Mouse (Mus musculus) left cerebral cortex, adult 8-10 months (tissue): ENCODE data around the gene Tacc3. TPM values are rescaled to one million over a fixed set of nuclear protein-coding genes. Genes with fewer than 3 reads are reported as not detected.

Experiments
- DNase-seq, 2 experiments: peaks; one replicate each; pipeline ENCODE4 v3.0.0; 2022; ENCODE audit warnings: low spot score in 2 of 2
- total RNA-seq, 4 experiments: library from RNA; stranded (reverse); gene quantifications; 2 replicates each; pipeline ENCODE4 v1.2.4; 2022

Tacc3 gene
- 1 to 10 TPM; 5.3 to 7.5 (median 6.9) TPM for total RNA-seq

GRCm38 (mm10) chr5:33657787-33658663, at the start of gene Tacc3, which contains the start of gene Tmem129:
Gene Tacc3, plus strand, starts transcription at chr5:33658128.
Gene Tmem129, minus strand, starts transcription at chr5:33658416.
- peak; percentile 96 to 99 for DNase-seq

GRCm38 (mm10) chr5:33609226-33609625, 48.7 kb upstream of the Tacc3 start:
- no peak for DNase-seq

- no peak for DNase-seq
These were observed 46.1 kb upstream of the Tacc3 start for GRCm38 (mm10) chr5:33611795-33612194.

- no peak for DNase-seq
These were observed 43.5 kb upstream of the Tacc3 start for GRCm38 (mm10) chr5:33614391-33614790.

GRCm38 (mm10) chr5:33622671-33623070, 35.3 kb upstream of the Tacc3 start:
- no peak for DNase-seq

- no peak for DNase-seq
These were observed 34.2 kb upstream of the Tacc3 start for GRCm38 (mm10) chr5:33623766-33624165.

GRCm38 (mm10) chr5:33627968-33628367, 30.0 kb upstream of the Tacc3 start:
- no peak for DNase-seq

GRCm38 (mm10) chr5:33628820-33629300, 29.1 kb upstream of the Tacc3 start:
- DNase-seq: peak; percentile 28 to 47

- DNase-seq: peak; percentile 99
These were observed 28.5 kb upstream of the Tacc3 start, which contains the start of the genes Fam53a and Gm9903 for GRCm38 (mm10) chr5:33629301-33629987. Gene Fam53a, minus strand, starts transcription at chr5:33629635. Gene Gm9903, plus strand, starts transcription at chr5:33629925.

- DNase-seq: no peak
These were observed 27.9 kb upstream of the Tacc3 start for GRCm38 (mm10) chr5:33630061-33630460.

GRCm38 (mm10) chr5:33630615-33631014, 27.3 kb upstream of the Tacc3 start:
- no peak for DNase-seq

- no peak for DNase-seq
These were observed 25.4 kb upstream of the Tacc3 start for GRCm38 (mm10) chr5:33632526-33632925.

- DNase-seq: no peak
These were observed 22.6 kb upstream of the Tacc3 start for GRCm38 (mm10) chr5:33635361-33635760.

- no peak for DNase-seq
These were observed 20.1 kb upstream of the Tacc3 start for GRCm38 (mm10) chr5:33637606-33638350.

GRCm38 (mm10) chr5:33638826-33639225, 19.1 kb upstream of the Tacc3 start:
- no peak for DNase-seq

- no peak for DNase-seq
These were observed 17.3 kb upstream of the Tacc3 start for GRCm38 (mm10) chr5:33640652-33641051.

- DNase-seq: no peak
These were observed 6.9 kb upstream of the Tacc3 start for GRCm38 (mm10) chr5:33651017-33651416.

- no peak for DNase-seq
These were observed 6.4 kb upstream of the Tacc3 start for GRCm38 (mm10) chr5:33651541-33651920.

GRCm38 (mm10) chr5:33651921-33652782, 5.8 kb upstream of the Tacc3 start, which contains the start of gene Slbp:
Gene Slbp, minus strand, starts transcription at chr5:33652574.
- peak; percentile 94 to 96 for DNase-seq

GRCm38 (mm10) chr5:33652783-33653173, 5.2 kb upstream of the Tacc3 start:
- no peak for DNase-seq
